Mouse (Mus musculus) heart, adult 2 months (tissue): ENCODE measurements around the gene Elac2.

Experiments used
- CTCF ChIP-seq: fragments of 200-600 bp; IDR thresholded peaks from 2 replicates; pipeline ENCODE4 v1.8.1; 2022; ENCODE audit warnings: antibody characterized with exemption, mild to moderate bottlenecking, moderate library complexity
- EP300 ChIP-seq: fragments of 200-500 bp; IDR thresholded peaks from 2 replicates; pipeline ENCODE4 v1.6.1; 2011; ENCODE audit warnings: low read depth, low read length, control low read depth; ENCODE audit not compliant: insufficient read depth
- POLR2A ChIP-seq: fragments of 200-500 bp; IDR thresholded peaks from 2 replicates; pipeline ENCODE4 v1.6.1; 2011; ENCODE audit warnings: mild to moderate bottlenecking, low read depth, low read length, control low read depth; ENCODE audit not compliant: insufficient read depth

DNA sequence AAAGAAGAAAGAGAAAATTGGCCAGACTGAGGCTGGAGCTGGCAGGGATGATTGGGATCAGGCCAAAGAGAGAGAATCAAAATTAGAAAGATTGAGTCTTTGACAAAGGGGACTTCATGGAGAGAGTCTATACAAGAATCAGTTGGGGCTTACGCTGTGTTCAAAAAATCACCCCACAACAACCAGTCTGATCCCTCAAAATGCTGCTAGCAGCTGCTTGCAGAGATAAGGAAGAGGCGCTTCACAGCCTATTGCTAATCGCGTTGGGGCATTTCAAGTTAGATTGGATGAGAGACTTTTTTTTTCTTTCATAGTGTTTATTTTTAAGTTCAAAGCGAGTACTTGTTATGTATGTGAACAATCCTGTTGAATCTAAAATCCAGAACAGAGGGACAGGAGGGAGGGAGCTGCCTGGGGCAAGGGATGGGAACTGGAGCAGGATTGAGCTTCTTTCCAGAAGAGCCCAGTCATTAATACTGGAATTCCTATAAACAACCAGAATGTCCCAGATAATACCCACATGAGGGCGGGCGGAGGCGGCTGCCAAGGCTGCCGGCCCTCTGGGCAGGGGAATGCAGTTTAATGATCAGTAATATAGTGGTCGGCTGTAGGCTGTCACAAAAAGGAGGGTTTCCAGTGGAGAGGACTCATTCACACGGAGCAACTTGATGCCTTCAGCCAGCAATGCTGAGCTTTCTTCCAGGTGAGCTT is 47.6 kb upstream of the Elac2 start:
- TF ChIP-seq CTCF: no peak
- TF ChIP-seq POLR2A: no peak
- TF ChIP-seq EP300: no peak
